Mouse (Mus musculus): ENCODE measurements at regions not wholly inside any gene's neighbourhood (a gene's known extent, or its start where the extent isn't known, plus 50 kb on each side); places are given as distances from the start of the nearest gene placed in this dataset.

DNA sequence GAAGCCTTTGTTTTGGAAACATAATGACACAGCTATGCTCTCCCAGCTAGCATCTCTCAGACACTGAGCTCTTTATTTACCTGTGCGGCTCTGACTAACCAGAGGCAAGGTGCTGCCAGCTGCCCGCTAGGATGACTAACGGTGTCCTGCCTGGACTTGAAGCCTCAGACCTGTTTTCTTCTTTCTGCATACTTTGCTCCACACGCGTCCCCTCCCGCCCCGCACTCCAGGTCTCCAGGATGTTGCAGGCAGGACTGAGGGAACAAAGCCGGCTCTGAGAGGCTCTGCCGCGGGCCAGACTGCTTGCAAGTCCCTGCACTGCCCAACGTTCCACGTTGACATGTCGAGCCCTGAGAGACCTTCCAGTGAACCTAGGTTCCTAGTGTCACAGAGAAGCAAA lies 106.2 kb upstream of the Efcab1 start:
- DNase-seq (ENCODE audit: low spot score) = peak; percentile 34

DNA sequence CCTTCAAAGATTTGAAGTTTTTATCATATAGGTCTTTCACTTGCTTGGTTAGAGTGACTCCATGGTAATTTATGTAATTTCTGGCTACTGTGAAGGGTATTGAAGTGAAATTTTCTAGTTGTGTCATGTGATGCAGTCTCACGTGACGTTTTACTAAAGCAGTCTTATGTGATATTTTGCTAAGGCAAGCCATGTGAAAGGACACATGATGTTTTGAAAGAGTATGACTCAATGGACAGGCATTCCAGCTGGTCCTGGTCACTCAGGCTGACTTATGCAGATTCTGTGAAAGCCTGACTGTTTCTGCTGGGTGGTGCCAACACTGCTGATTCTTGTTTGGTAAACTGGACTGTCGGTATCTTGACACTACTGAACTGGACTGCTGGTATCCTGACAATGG lies 79.4 kb upstream of the Efcab1 start:
- no peak for DNase-seq (ENCODE audit: low spot score)

DNA sequence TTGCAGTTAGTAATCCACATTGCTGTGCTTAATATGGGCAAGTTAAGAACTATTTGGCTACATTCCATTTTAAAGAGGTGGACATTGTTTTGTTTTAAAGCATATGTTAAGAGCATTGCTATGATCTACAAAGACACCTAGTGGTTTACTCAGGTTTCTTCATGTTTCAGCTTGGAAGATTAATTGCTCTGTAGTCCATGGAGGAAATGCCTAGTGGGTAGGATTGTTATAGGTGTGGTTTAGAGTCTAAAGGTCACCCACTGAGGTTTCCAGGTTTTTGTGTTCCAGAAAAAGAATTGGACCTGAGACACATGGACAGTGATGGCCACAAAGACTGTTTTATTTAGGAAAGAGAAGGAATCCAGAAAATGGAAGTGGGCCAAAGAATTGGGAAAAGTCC lies 65.6 kb upstream of the Efcab1 start:
- no peak for DNase-seq (ENCODE audit: low spot score)
